Mouse (Mus musculus) spleen, adult 2 months (tissue): ENCODE results near the gene Gm20388. TPM values are rescaled to one million over a fixed set of nuclear protein-coding genes. Genes with fewer than 3 reads are reported as not detected.

Experiments
- DNase-seq, 2 experiments: peaks; one replicate each; pipeline versions ENCODE4 v3.0.0 to v3.0.0-alpha.2; 2012 to 2021; ENCODE audit warnings: low spot score in 2 of 2, low read depth in 1 of 2
- H3K27ac ChIP-seq: fragments of 200-500 bp; 2 replicates; pipeline ENCODE4 v1.5.1; 2012; ENCODE audit warnings: low read length, inconsistent platforms; ENCODE audit not compliant: insufficient read depth
- H3K27me3 ChIP-seq: fragments of 200-500 bp; 2 replicates; pipeline ENCODE4 v1.6.1; 2012; ENCODE audit warnings: mild to moderate bottlenecking, moderate library complexity, low read length, inconsistent platforms; ENCODE audit not compliant: control insufficient read depth, insufficient read depth
- H3K36me3 ChIP-seq: fragments of 200-500 bp; 2 replicates; pipeline ENCODE4 v1.6.1; 2012; ENCODE audit warnings: mild to moderate bottlenecking, low read length, inconsistent platforms; ENCODE audit not compliant: control insufficient read depth, insufficient read depth
- H3K4me1 ChIP-seq: fragments of 200-500 bp; 2 replicates; pipeline ENCODE4 v1.6.1; 2011; ENCODE audit warnings: inconsistent platforms; ENCODE audit not compliant: control insufficient read depth, insufficient read depth, insufficient read length
- H3K4me3 ChIP-seq: fragments of 200-500 bp; 2 replicates; pipeline ENCODE4 v1.5.1; 2011; ENCODE audit warnings: mild to moderate bottlenecking, inconsistent platforms; ENCODE audit not compliant: insufficient read depth, insufficient read length; ENCODE audit errors: extremely low read depth
- CTCF ChIP-seq: fragments of 200-500 bp; IDR thresholded peaks from 2 replicates; pipeline ENCODE4 v1.5.1; 2011; ENCODE audit warnings: mild to moderate bottlenecking, inconsistent platforms; ENCODE audit not compliant: insufficient read depth, insufficient read length, insufficient replicate concordance; ENCODE audit errors: extremely low read depth
- POLR2A ChIP-seq: fragments of 200-500 bp; IDR thresholded peaks from 2 replicates; pipeline ENCODE4 v1.6.1; 2011; ENCODE audit warnings: low read depth, low read length, inconsistent platforms
- WGBS: fragments of 180-500 bp; shearing (Covaris S2); methylation state at CpG from one replicate; pipeline ENCODE4 v1.1.7; 2018; 5-methylcytosine and 5-hydroxymethylcytosine counted together
- polyA plus RNA-seq: library from polyadenylated mRNA; depleted of rRNA; stranded (reverse); fragments of >200 nt; gene quantifications from 2 replicates; pipeline ENCODE4 v1.2.3, GENCODE M21; 2012

Gene Gm20388
- polyA plus RNA-seq, 1 experiment: 26.1 TPM

DNA sequence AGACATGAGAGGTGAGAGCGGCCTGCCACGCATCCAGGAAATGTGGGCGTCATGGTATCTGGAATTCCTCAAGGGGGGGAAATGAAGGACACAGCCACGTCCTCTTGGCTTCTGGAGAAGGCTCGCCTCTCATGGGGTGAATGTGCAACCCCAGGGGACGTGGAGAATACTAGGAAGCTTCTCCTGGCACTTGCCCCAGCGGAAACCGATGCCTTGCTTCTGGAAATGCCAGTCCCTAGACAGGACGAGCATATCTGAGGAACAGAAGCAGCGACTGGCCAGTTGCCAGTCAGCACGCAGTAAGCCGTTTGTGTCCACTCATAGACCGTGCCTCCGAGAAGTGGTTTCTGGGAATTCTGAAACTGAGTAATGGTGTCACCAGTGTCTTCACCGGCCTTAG lies 126.6 kb downstream of the Gm20388 start:
- no peak overlapping the region for H3K27ac ChIP-seq
- H3K36me3 ChIP-seq: no peaks in the 10 kb centered on the region
- H3K4me3 ChIP-seq: no peak overlapping the region
- H3K4me1 ChIP-seq: no peaks in the 10 kb centered on the region; the same call in 1 of the 2 replicates
- DNase-seq: no peak
- no peak for TF ChIP-seq CTCF
- no peak for TF ChIP-seq POLR2A
- no peaks in the 10 kb centered on the region for H3K27me3 ChIP-seq
- WGBS: 88% methylated on average over 15 of the region's 15 CpGs

DNA sequence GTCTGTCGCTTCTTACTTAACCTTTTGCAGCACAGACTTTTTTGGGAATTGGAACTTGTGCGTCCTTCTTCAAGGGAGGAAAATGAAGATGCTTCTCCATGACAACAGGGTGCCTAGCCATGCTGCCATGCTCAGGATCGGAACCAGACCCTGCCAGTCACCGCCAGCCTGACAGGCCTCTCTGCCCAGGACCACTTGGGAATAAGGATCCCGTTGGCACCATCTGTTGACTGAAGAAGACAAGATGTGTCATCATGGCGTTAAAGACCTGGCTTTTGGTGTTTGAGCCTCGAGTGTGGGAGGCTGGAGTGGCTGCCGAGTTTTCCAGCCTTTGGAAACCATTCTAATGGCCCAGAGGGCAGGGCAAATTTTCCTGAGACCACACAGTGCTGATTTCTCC lies 127.0 kb downstream of the Gm20388 start:
- no peaks in the 10 kb centered on the region; the same call in 1 of the 2 replicates for H3K4me1 ChIP-seq
- no peak for TF ChIP-seq POLR2A
- no peak for TF ChIP-seq CTCF
- H3K27ac ChIP-seq: no peak overlapping the region
- DNase-seq: no peak
- no peak overlapping the region for H3K4me3 ChIP-seq
- no peaks in the 10 kb centered on the region for H3K36me3 ChIP-seq
- H3K27me3 ChIP-seq: no peaks in the 10 kb centered on the region
- 87% methylated on average over 8 of the region's 8 CpGs for WGBS

DNA sequence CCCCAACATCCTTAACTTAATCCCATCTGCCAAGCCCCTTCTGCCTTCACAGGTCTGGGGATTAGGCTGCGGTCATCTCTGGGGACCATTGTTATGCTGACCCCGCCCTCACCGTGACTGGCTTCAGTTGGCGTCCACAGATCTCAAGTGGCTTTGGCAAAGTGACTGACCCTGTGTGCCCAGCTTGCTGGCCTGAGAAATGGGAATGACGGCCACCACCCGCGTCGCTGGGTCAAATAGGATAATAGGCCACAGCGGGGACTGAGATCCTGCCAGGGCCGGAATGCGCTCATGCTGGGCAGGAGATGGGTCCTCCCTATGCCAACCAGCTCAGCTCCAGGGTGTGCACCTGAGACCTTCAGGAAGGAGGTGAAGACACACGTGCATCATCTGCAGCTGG lies 128.1 kb downstream of the Gm20388 start:
- DNase-seq: no peak
- Histone ChIP-seq H3K27ac (no peak overlapping the region), H3K4me3 (no peak overlapping the region), H3K4me1 (no peaks in the 10 kb centered on the region), H3K27me3 (no peaks in the 10 kb centered on the region), H3K36me3 (no peaks in the 10 kb centered on the region)
- 92% methylated on average over 12 of the region's 12 CpGs for WGBS
- TF ChIP-seq POLR2A: no peak
- TF ChIP-seq CTCF: no peak

DNA sequence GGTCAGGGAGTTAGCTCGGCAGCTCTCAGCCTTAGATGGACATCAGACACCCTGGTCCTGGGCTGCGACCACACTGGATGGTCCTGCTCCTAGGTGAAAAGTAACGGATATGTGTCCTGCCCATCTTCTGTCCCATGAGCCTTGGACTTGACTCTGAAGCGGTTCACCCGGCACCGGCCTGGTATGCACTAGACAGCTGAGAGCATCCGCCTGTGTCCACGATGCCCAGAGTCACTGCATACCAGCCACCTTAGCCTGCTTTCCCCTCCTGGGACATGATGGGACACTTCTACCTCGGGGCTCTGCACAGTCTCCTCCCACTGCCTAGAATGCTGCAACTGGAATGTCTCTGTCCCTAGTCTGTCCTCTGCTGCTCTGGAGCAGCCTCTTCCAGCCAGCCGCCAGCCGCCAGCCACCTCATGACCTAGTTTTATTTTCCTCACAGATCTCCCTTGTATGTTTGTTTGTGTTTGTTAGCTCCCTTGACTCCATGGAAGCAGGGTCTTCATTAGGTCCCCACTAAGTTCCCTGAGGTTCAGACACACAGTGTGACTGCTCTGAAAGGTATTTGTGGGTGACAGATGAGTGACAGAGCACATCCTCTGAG lies 128.8 kb downstream of the Gm20388 start:
- Histone ChIP-seq H3K4me1 (no peaks in the 10 kb centered on the region), H3K4me3 (no peak overlapping the region), H3K27ac (no peak overlapping the region), H3K27me3 (no peaks in the 10 kb centered on the region), H3K36me3 (no peaks in the 10 kb centered on the region)
- no peak for TF ChIP-seq POLR2A
- TF ChIP-seq CTCF: no peak
- DNase-seq: no peak
- 85% methylated on average over 11 of the region's 11 CpGs for WGBS

DNA sequence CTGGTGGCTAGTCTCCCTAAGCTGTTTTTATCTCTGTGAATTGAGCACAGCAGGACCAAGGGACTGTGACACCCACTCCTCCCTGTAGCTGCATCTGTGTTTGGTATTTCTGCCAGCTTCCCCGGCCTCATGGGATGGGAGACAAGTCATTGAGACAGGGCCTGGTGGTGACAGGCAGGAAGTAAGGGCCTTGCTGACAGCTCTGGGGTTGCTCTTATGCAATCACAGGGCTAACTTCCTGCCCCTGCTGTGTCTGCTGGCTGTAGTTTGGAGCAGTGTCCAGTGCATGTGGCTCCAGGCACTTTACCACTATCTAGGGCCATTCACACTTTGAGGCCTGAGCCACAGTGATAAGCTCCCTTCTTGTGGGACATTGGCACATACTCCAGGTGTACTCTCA lies 130.2 kb downstream of the Gm20388 start:
- 0 out of 2 replicates have a peak overlapping the region, but pooled peaks have one; percentile 11 for H3K27ac ChIP-seq

DNA sequence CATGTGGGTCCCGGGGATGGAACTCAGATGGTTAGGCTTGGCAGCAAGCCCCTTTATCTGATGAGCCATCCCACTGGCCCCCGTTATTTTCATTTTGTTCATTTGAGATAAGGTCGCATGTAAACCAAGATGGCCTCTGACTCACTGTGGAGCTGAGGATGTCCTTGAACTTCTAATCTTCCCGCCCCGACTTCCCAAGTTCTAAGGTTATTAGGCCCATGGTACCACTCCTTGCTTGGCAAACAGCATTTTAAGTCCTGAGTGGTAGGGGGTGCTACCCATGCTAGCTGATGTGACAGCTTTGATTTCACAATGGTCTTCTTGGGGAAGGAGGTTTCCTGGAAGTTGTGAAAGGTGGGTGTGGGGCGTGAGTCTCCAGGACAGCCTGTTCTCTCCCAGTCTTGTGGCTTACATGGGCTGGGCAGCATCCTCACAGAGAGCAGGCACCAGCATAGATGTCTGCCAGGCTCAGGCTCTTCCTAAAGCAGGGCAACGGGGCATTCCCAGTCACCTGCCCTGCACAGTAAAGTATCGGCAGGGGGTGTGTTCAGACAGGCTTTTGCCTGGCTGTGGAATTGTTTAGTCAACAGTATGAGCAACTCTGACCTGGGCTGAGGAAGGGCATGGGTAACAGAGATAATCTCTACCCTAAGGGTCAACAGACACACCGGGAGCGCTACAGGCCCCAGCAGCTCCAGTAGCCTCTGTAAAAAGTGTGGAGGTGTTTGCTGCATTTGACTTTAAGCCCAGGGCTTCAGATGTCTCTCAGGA lies 132.1 kb downstream of the Gm20388 start:
- TF ChIP-seq CTCF (no peak), POLR2A (no peak)

More for the DNA sequence above, 130.2 kb downstream of the Gm20388 start:
- H3K27me3 ChIP-seq: no peaks in the 10 kb centered on the region
- no peaks in the 10 kb centered on the region for H3K36me3 ChIP-seq
- DNase-seq: no peak
- H3K4me3 ChIP-seq: no peak overlapping the region
- WGBS: 7% methylated on average over 1 of the region's 1 CpGs
- TF ChIP-seq POLR2A (no peak), CTCF (no peak)
- H3K4me1 ChIP-seq: no peaks in the 10 kb centered on the region

DNA sequence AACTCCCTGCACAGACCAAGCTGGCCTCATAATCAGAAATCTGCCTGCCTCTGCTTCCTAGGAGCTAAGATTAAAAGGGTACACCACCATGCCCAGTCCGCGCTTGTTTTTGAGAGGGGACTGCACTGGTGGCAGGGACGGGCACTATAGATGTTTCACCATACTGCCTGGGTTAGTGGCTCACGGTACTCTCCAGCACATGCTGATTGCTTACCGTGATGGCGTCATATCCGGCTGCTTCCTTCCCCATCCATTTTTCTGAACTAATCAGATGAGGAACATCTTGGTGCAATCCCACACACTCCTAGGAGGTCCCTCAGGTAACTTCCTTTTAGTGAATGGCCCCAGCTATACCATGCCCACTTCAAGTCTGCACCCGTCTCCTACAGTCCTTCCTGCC lies 134.3 kb downstream of the Gm20388 start:
- H3K36me3 ChIP-seq: no peaks in the 10 kb centered on the region
- peaks cover 6% of the 10 kb centered on the region; the same call in 1 of the 2 replicates for H3K4me1 ChIP-seq
- no peak overlapping the region for H3K27ac ChIP-seq
- no peak overlapping the region for H3K4me3 ChIP-seq
- DNase-seq: no peak
- WGBS: 86% methylated on average over 8 of the region's 8 CpGs
- TF ChIP-seq CTCF (no peak), POLR2A (no peak)
- H3K27me3 ChIP-seq: no peaks in the 10 kb centered on the region

More for the DNA sequence above, 132.1 kb downstream of the Gm20388 start:
- H3K4me3 ChIP-seq: no peak overlapping the region
- H3K27ac ChIP-seq: no peak overlapping the region
- WGBS: 77% methylated on average over 10 of the region's 10 CpGs
- no peaks in the 10 kb centered on the region for H3K36me3 ChIP-seq
- no peak for DNase-seq
- no peaks in the 10 kb centered on the region for H3K27me3 ChIP-seq
- H3K4me1 ChIP-seq: no peaks in the 10 kb centered on the region
